Mouse (Mus musculus) midbrain, embryonic 13.5 days (tissue): ENCODE results near the gene 1700023F06Rik. TPM values are rescaled to one million over a fixed set of nuclear protein-coding genes. Genes with fewer than 3 reads are reported as not detected.
A peak's percentile ranks its signal among the peaks of the same experiment; 100 is the strongest.

Experiments
- ATAC-seq: fragments of 200-750 bp; cut with Nextera tagmentation; 2 replicates; pipeline ENCODE4 v1.8.0; 2017; ENCODE audit warnings: mild to moderate bottlenecking, moderate TSS enrichment, moderate library complexity
- H3K27ac ChIP-seq: fragments of 300-500 bp; sonication (generic); 2 replicates; pipeline ENCODE4 v1.5.1; 2015; ENCODE audit warnings: inconsistent platforms, mild to moderate bottlenecking, moderate library complexity
- H3K27me3 ChIP-seq: fragments of 300-500 bp; sonication (generic); 2 replicates; pipeline ENCODE4 v1.6.1; 2015; ENCODE audit warnings: mild to moderate bottlenecking, inconsistent platforms
- H3K36me3 ChIP-seq: fragments of 300-500 bp; sonication (generic); 2 replicates; pipeline ENCODE4 v1.6.1; 2015; ENCODE audit warnings: mild to moderate bottlenecking, inconsistent platforms
- H3K4me1 ChIP-seq: fragments of 300-500 bp; sonication (generic); replicated peaks from 2 replicates; pipeline ENCODE4 v1.6.1; 2015; ENCODE audit warnings: inconsistent platforms
- H3K4me2 ChIP-seq: fragments of 300-500 bp; sonication (generic); replicated peaks from 2 replicates; pipeline ENCODE4 v1.6.1; 2015; ENCODE audit warnings: moderate library complexity, mild to moderate bottlenecking, inconsistent platforms
- H3K4me3 ChIP-seq: fragments of 300-500 bp; sonication (generic); replicated peaks from 2 replicates; pipeline ENCODE4 v1.5.1; 2015; ENCODE audit warnings: mild to moderate bottlenecking, inconsistent platforms
- H3K9ac ChIP-seq: fragments of 300-500 bp; sonication (generic); replicated peaks from 2 replicates; pipeline ENCODE4 v1.6.1; 2015; ENCODE audit warnings: mild to moderate bottlenecking, inconsistent platforms
- H3K9me3 ChIP-seq: fragments of 300-500 bp; sonication (generic); 2 replicates; pipeline ENCODE4 v1.6.1; 2016; ENCODE audit warnings: mild to moderate bottlenecking, inconsistent platforms
- WGBS: fragments of 180-500 bp; shearing (Covaris S2); methylation state at CpG from one replicate; pipeline ENCODE4 v1.1.7; 2015; 5-methylcytosine and 5-hydroxymethylcytosine counted together
- polyA plus RNA-seq: library from polyadenylated mRNA; unstranded; fragments of >200 nt; fragmentation: Nextera tagmentation; extraction: Ambion mirVana; gene quantifications from 2 replicates; pipeline ENCODE4 v1.2.1, GENCODE M21; 2015

Gene 1700023F06Rik
- 0.70 and 0.71 TPM in 2 replicates for polyA plus RNA-seq

DNA sequence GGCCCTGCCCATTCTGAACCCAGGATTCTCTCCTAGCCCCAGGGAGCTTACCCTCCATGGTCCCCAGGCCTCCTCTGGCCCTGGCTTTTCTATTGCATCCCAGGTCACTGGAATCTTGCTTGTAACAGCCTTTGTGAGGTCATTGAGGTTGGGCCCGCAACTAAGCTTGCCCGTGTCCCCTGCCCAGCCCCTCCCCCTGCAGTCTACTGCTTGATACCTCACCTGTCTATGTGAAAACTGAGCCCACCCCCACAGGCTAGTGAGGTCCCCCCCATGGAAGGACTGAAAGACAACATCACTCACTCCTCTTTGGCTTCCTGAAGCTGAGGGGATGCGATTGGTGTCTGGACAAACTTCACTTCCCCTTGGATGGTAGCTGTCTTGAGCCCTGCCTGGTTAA lies at the start of gene 1700023F06Rik:
TSS of gene 1700023F06Rik (minus strand) at position 101 of the 400 bp plus-strand sequence.
- no peak within 1 kb of the TSS for H3K27ac ChIP-seq
- H3K4me2 ChIP-seq: no peak within 1 kb of the TSS
- ATAC-seq: no peak
- H3K4me1 ChIP-seq: no peaks in the 10 kb centered on the region
- no peak within 1 kb of the TSS for H3K4me3 ChIP-seq
- H3K36me3 ChIP-seq: no peaks in the 10 kb centered on the region
- no peak within 1 kb of the TSS for H3K9ac ChIP-seq
- H3K27me3 ChIP-seq: no peaks in the 10 kb centered on the region
- 90% methylated on average over 3 of the region's 3 CpGs for WGBS
- no peaks in the 10 kb centered on the region for H3K9me3 ChIP-seq

GRCm38 (mm10) chr11:103257938-103258481 lies 49.7 kb upstream of the 1700023F06Rik start:
- Histone ChIP-seq H3K9me3 (no peaks in the 10 kb centered on the region), H3K9ac (no peak overlapping the region), H3K27me3 (no peaks in the 10 kb centered on the region), H3K4me1 (peaks cover 20% of the 10 kb centered on the region), H3K27ac (no peak overlapping the region), H3K4me2 (no peak overlapping the region), H3K36me3 (no peaks in the 10 kb centered on the region), H3K4me3 (no peak overlapping the region)
- no peak for ATAC-seq
- 94% methylated on average over 4 of the region's 4 CpGs for WGBS

- 87% methylated on average over 5 of the region's 5 CpGs for WGBS
- Histone ChIP-seq H3K4me2 (no peak overlapping the region), H3K36me3 (no peaks in the 10 kb centered on the region), H3K9me3 (no peaks in the 10 kb centered on the region), H3K27ac (no peak overlapping the region), H3K9ac (no peak overlapping the region), H3K4me3 (no peak overlapping the region), H3K4me1 (peaks cover 11% of the 10 kb centered on the region), H3K27me3 (no peaks in the 10 kb centered on the region)
- ATAC-seq: no peak
These were observed 45.2 kb upstream of the 1700023F06Rik start for GRCm38 (mm10) chr11:103253605-103254004.

DNA sequence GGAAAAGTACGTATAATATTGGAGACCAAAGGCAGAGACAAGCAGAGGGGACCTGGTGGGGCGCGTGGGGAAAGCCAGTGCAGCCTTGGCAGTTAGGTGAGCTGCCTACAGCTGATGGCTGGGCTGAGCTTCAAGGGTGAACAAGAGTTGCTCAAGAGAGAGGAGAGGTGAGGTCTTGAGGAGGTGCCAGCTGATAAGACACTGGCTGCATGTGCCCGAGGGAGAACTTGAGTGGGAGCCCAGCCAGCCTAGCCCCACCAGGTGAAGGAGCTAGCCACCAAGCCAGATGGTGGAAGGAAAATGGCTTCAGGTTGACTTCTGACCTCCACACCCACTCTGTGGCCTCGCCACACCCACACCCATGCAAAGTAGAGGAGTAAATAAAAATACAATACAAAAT lies 44.0 kb upstream of the 1700023F06Rik start:
- whole genome bisulfite sequencing: 95% methylated on average over 5 of the region's 5 CpGs
- no peak for ATAC-seq
- no peak overlapping the region for H3K4me3 ChIP-seq

DNA sequence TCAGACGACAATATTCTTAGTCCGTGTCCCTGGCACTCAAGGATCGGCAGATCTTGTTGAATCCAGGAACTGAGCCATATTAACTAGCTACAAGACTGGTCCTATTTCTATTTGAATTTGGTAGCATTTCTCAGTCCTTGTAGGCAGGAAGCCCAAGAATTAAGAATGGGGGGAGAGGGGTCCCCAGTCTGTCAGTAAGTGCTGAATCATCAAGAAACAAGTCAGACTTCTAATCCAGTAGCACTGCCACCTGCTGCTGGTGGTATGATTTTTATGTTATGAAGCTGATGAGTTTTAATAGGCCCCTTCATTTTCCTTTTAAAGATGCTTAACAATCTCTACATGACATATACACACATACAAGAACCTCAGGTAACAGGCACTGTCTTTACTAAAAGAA lies 42.0 kb upstream of the 1700023F06Rik start:
- Histone ChIP-seq H3K4me1 (peaks cover 38% of the 10 kb centered on the region), H3K9ac (no peak overlapping the region), H3K27me3 (no peaks in the 10 kb centered on the region), H3K27ac (no peak overlapping the region), H3K36me3 (no peaks in the 10 kb centered on the region), H3K4me2 (no peak overlapping the region), H3K4me3 (no peak overlapping the region), H3K9me3 (no peaks in the 10 kb centered on the region)
- ATAC-seq: no peak
- 94% methylated on average over 3 of the region's 3 CpGs for WGBS

More for the DNA sequence above, 44.0 kb upstream of the 1700023F06Rik start:
- Histone ChIP-seq H3K4me2 (no peak overlapping the region), H3K27me3 (no peaks in the 10 kb centered on the region), H3K36me3 (no peaks in the 10 kb centered on the region), H3K4me1 (peaks cover 23% of the 10 kb centered on the region), H3K9me3 (no peaks in the 10 kb centered on the region), H3K9ac (no peak overlapping the region), H3K27ac (no peak overlapping the region)

- H3K36me3 ChIP-seq: no peaks in the 10 kb centered on the region
- H3K9ac ChIP-seq: no peak overlapping the region
- H3K27ac ChIP-seq: no peak overlapping the region
- no peak overlapping the region for H3K4me3 ChIP-seq
- no peak overlapping the region for H3K4me2 ChIP-seq
- WGBS: 73% methylated on average over 6 of the region's 6 CpGs
- H3K27me3 ChIP-seq: no peaks in the 10 kb centered on the region
- peaks cover 44% of the 10 kb centered on the region for H3K4me1 ChIP-seq
- no peaks in the 10 kb centered on the region for H3K9me3 ChIP-seq
- no peak for ATAC-seq
These were observed 41.2 kb upstream of the 1700023F06Rik start for GRCm38 (mm10) chr11:103249509-103249908.

DNA sequence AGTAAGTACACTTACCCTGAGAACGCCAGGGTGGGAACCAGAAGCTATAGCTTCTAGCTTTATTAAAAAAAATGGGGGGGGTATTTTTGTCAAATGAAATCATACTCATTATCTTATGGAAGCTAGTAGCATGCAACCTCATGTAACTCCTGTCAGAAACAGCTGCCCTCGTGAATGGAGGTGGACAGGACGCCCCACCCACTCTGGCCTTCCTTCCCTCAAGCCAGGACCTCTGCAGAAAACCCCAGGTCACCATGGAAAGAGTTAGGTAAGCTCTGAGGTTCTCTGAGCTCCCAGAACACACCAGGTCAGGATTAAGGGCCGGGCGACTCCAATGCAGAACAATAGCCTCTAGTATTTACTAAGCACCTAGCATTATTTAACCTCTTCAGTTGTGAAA lies 40.5 kb upstream of the 1700023F06Rik start:
- Histone ChIP-seq H3K9me3 (no peaks in the 10 kb centered on the region), H3K4me1 (peaks cover 47% of the 10 kb centered on the region), H3K36me3 (no peaks in the 10 kb centered on the region), H3K9ac (no peak overlapping the region), H3K4me3 (no peak overlapping the region), H3K27me3 (no peaks in the 10 kb centered on the region), H3K27ac (no peak overlapping the region), H3K4me2 (no peak overlapping the region)
- 68% methylated on average over 5 of the region's 5 CpGs for WGBS
- no peak for ATAC-seq

GRCm38 (mm10) chr11:103247504-103248177 lies 39.3 kb upstream of the 1700023F06Rik start:
- H3K36me3 ChIP-seq: no peaks in the 10 kb centered on the region
- no peak overlapping the region for H3K4me2 ChIP-seq
- H3K27ac ChIP-seq: peak overlapping the region; percentile 67
- peaks cover 47% of the 10 kb centered on the region for H3K4me1 ChIP-seq
- no peaks in the 10 kb centered on the region for H3K9me3 ChIP-seq
- no peaks in the 10 kb centered on the region for H3K27me3 ChIP-seq
- ATAC-seq: peak; percentile 67; the same call in 1 of the 2 replicates
- no peak overlapping the region; the same call in 1 of the 2 replicates for H3K9ac ChIP-seq
- H3K4me3 ChIP-seq: no peak overlapping the region
- 74% methylated on average over 11 of the region's 11 CpGs for WGBS

DNA sequence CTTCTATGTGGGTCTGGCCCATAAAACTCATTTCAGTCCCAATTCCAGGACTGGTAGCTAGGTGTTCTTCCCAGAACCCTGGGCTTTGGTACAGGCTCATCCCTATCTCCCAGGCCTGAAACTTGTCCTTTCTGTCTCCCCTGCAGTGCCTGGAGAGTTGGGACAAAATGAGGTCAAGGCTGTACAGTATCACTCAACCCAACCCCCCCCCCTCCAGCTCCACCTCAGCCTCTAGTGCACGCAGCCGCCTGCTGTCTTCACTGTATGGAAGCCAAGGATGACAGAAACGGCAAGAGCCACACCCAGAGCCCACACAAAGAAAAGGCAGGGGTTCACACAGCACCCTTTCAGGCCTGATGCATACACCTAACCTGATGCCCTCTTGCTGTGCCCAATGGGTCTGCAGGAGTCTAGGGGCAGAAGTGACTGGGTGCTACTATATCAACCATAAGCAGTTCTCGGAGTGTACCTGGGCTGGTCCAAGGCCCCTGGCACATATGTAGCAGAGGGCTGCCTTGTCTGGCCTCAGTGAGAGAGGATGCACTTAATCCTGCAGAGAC lies 38.5 kb upstream of the 1700023F06Rik start:
- WGBS: 76% methylated on average over 4 of the region's 4 CpGs
- H3K4me3 ChIP-seq: no peak overlapping the region
- no peaks in the 10 kb centered on the region for H3K9me3 ChIP-seq
- peaks cover 51% of the 10 kb centered on the region for H3K4me1 ChIP-seq
- peak overlapping the region; percentile 26; the same call in 1 of the 2 replicates for H3K27ac ChIP-seq
- no peak for ATAC-seq
- H3K4me2 ChIP-seq: no peak overlapping the region
- no peaks in the 10 kb centered on the region for H3K27me3 ChIP-seq
- H3K36me3 ChIP-seq: 0 out of 2 replicates have a peak, but pooled peaks cover 2% of the 10 kb centered on the region
- H3K9ac ChIP-seq: no peak overlapping the region

DNA sequence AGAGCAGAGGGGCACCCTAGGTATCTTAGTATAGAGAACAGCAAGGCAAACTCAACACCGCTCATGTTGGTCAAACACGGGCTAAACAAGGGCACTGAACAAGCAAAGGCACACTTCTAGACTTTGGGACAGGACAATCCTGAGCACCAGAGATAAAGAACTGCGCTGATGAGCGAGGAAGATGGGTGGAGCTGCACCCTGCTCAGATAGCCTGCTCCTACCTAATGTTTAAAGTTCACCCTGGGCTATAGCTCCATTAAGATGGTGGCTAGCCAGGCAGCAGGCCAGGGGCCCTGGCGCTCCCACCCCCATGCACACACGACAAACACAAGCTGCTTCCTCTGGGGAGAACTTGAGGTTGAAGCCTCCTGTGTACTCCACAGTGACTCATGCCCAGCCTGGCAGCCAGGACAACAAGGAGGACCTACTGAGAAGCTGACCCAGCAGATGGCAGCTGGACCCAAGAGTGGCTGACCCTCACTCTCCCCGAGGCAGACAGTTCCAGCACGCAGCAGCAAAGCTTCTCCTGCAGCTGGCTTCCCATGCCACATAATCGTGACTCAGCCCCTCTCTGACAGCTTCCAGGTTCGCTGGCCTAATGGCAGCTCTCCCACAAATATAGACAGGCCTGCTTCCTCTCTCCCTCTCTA lies 37.8 kb upstream of the 1700023F06Rik start:
- H3K4me1 ChIP-seq: peaks cover 55% of the 10 kb centered on the region
- H3K4me3 ChIP-seq: no peak overlapping the region
- 82% methylated on average over 10 of the region's 10 CpGs for WGBS
- H3K36me3 ChIP-seq: peaks cover 5% of the 10 kb centered on the region; the same call in 1 of the 2 replicates
- no peak for ATAC-seq
- no peak overlapping the region for H3K9ac ChIP-seq
- no peak overlapping the region for H3K4me2 ChIP-seq
- no peaks in the 10 kb centered on the region for H3K9me3 ChIP-seq
- H3K27me3 ChIP-seq: no peaks in the 10 kb centered on the region
- H3K27ac ChIP-seq: peak overlapping the region; percentile 26; the same call in 1 of the 2 replicates

DNA sequence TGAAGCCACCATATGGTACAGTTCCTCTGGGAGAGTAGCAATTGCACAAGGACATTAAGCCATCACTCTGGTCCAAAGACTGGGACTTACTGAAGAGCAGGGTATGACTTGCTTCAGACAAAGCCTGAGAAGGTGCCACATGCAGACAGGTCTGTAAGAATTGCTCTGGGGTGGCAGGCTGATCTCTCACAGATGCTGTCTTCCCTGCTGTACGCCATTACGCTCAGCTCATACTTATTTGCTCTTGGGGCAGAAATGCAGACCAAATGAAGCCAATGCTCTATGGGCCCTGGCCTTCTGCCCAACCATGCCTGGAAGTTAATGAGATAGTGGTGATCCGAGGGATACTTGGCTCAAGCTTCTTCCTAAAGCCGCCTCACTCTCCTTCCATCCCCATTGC lies 36.5 kb upstream of the 1700023F06Rik start:
- no peak for ATAC-seq
- Histone ChIP-seq H3K36me3 (peaks cover 14% of the 10 kb centered on the region), H3K9ac (no peak overlapping the region), H3K4me2 (no peak overlapping the region), H3K9me3 (no peaks in the 10 kb centered on the region), H3K27ac (no peak overlapping the region), H3K27me3 (no peaks in the 10 kb centered on the region), H3K4me1 (peaks cover 55% of the 10 kb centered on the region), H3K4me3 (no peak overlapping the region)
- 84% methylated on average over 4 of the region's 4 CpGs for WGBS

GRCm38 (mm10) chr11:103240740-103241139 lies 32.4 kb upstream of the 1700023F06Rik start:
- peaks cover 18% of the 10 kb centered on the region for H3K4me1 ChIP-seq
- 57% methylated on average over 7 of the region's 7 CpGs for WGBS
- no peak for ATAC-seq
- H3K4me2 ChIP-seq: no peak overlapping the region
- H3K36me3 ChIP-seq: peaks cover 54% of the 10 kb centered on the region
- no peak overlapping the region for H3K27ac ChIP-seq
- no peaks in the 10 kb centered on the region for H3K9me3 ChIP-seq
- no peak overlapping the region for H3K9ac ChIP-seq
- H3K4me3 ChIP-seq: no peak overlapping the region
- no peaks in the 10 kb centered on the region for H3K27me3 ChIP-seq
